Comparison of ENCODE assay signal across 8 mouse cellular contexts in genomic region chr3:107680790-107681576, GRCm38 (mm10). TPM values are rescaled to one million over a fixed set of nuclear protein-coding genes. Genes with fewer than 3 reads are reported as not detected.
DNase-seq lines count a peak whose midpoint lies in the region; ATAC-seq and TF ChIP-seq lines count a peak whose summit lies in the region.

No protein-coding gene starts in this region.

- intact Hi-C loops in heart, adult 2 months (cut with DNase I), result no loop called here

- peaks cover 10% of the 10 kb centered on the region for H3K36me3 ChIP-seq in hindbrain, embryonic 12.5 days
- no peaks in the 10 kb centered on the region for H3K36me3 ChIP-seq in hindbrain, embryonic 11.5 days (ENCODE audit: control insufficient read depth, insufficient read depth, low read length)
- H3K36me3 ChIP-seq in heart, adult 2 months (ENCODE audit: control insufficient read depth, insufficient read depth, low read length), result peaks cover 29% of the 10 kb centered on the region

- H3K9me3 ChIP-seq in hindbrain, embryonic 12.5 days (replicated peaks), result no peaks in the 10 kb centered on the region
- no peaks in the 10 kb centered on the region for H3K9me3 ChIP-seq in hindbrain, embryonic 11.5 days (ENCODE audit: control insufficient read depth, low read length)

- H3K27me3 ChIP-seq in hindbrain, embryonic 12.5 days, result no peaks in the 10 kb centered on the region
- no peaks in the 10 kb centered on the region for H3K27me3 ChIP-seq in hindbrain, embryonic 11.5 days (ENCODE audit: control insufficient read depth, insufficient read depth, low read length)
- H3K27me3 ChIP-seq in heart, adult 2 months (ENCODE audit: control insufficient read depth, insufficient read depth, low read length), result no peaks in the 10 kb centered on the region

- H3K4me3 ChIP-seq in hindbrain, embryonic 12.5 days, result no peak overlapping the region
- no peak overlapping the region for H3K4me3 ChIP-seq in hindbrain, embryonic 11.5 days (ENCODE audit: low read depth, low read length)
- H3K4me3 ChIP-seq in heart, adult 2 months, result no peak overlapping the region

- no peak for TF ChIP-seq CTCF in heart, adult 2 months (IDR thresholded peaks at IDR 0.05)

- peak overlapping the region; percentile 23; the same call in 1 of the 2 replicates for H3K27ac ChIP-seq in hindbrain, embryonic 12.5 days
- no peak overlapping the region for H3K27ac ChIP-seq in hindbrain, embryonic 11.5 days (ENCODE audit: low read depth, low read length)
- peak overlapping the region; percentile 51 for H3K27ac ChIP-seq in heart, adult 2 months

- H3K9ac ChIP-seq in hindbrain, embryonic 12.5 days, result no peak overlapping the region
- no peak overlapping the region for H3K9ac ChIP-seq in hindbrain, embryonic 11.5 days (ENCODE audit: low read depth, low read length)
- no peak overlapping the region for H3K9ac ChIP-seq in heart, adult 2 months (ENCODE audit: low read depth, low read length)

- TF ChIP-seq EP300 in heart, adult 2 months (IDR thresholded peaks at IDR 0.05; ENCODE audit: insufficient read depth, low read depth, low read length), result no peak

- WGBS in hindbrain, embryonic 12.5 days, result 37% methylated on average over 7 of the region's 7 CpGs
- 57% methylated on average over 7 of the region's 7 CpGs for WGBS in hindbrain, embryonic 11.5 days
- WGBS in heart, adult 2 months, result 11% methylated on average over 7 of the region's 7 CpGs

- no peak for TF ChIP-seq POLR2A in heart, adult 2 months (IDR thresholded peaks at IDR 0.05; ENCODE audit: insufficient read depth, low read depth, low read length)

- H3K4me2 ChIP-seq in hindbrain, embryonic 12.5 days (replicated peaks), result no peak overlapping the region
- no peak overlapping the region for H3K4me2 ChIP-seq in hindbrain, embryonic 11.5 days (replicated peaks; ENCODE audit: low read depth, low read length)

- no peak for ATAC-seq in hindbrain, embryonic 12.5 days (ENCODE audit: low FRiP score)
- ATAC-seq in hindbrain, embryonic 11.5 days (ENCODE audit: low FRiP score), result no peak
- ATAC-seq in megakaryocyte progenitor cell, adult 5-6 weeks (replicated peaks; ENCODE audit: poor library complexity), result peak; percentile 68

- no peak for DNase-seq in hindbrain, embryonic 11.5 days (ENCODE audit: low spot score)
- DNase-seq in brain, adult 2 months (ENCODE audit: low read depth, low spot score), result peak; percentile 93
- peak in 1 of 2 experiments; percentile 44 for DNase-seq in heart, adult 2 months
- DNase-seq in kidney, postnatal 25 days, result peak; percentile 39 to 69
- no peak for DNase-seq in thymus, postnatal 10 days (ENCODE audit: low spot score in 2 of 2)
- DNase-seq in ovary, adult 18-20 months (ENCODE audit: low spot score), result no peak

- peaks cover 6% of the 10 kb centered on the region for H3K79me2 ChIP-seq in heart, adult 2 months (replicated peaks; ENCODE audit: control insufficient read depth, insufficient read depth, low read length)

- H3K4me1 ChIP-seq in hindbrain, embryonic 12.5 days, result peaks cover 15% of the 10 kb centered on the region
- no peaks in the 10 kb centered on the region for H3K4me1 ChIP-seq in hindbrain, embryonic 11.5 days (replicated peaks; ENCODE audit: control insufficient read depth, insufficient read depth, low read length)
- peaks cover 12% of the 10 kb centered on the region for H3K4me1 ChIP-seq in heart, adult 2 months (ENCODE audit: control insufficient read depth, insufficient read depth, low read length)

RNA-seq across cellular contexts. Expression of gene Ahcyl1, which starts 15.4 kb away (rescaled TPM):
- polyA plus RNA-seq in hindbrain, embryonic 12.5 days (2016; fragmentation: Nextera tagmentation; extraction: Ambion mirVana), result 133 TPM in 2 replicates
- polyA plus RNA-seq in hindbrain, embryonic 11.5 days (2014; fragmentation: Nextera tagmentation; extraction: Ambion mirVana), result 117 and 123 TPM in 2 replicates
- total RNA-seq in heart, adult 2 months (2021), result 10 to 100 TPM; 76.5 to 82.3 TPM
- 50.9 and 94.6 TPM in 2 replicates for polyA plus RNA-seq in heart, adult 2 months (2012; rRNA removed)
- total RNA-seq in megakaryocyte progenitor cell, adult 5-6 weeks (2015), result 82.8 and 84.9 TPM in 2 replicates
- 42.3 and 73.4 TPM in 2 replicates for total RNA-seq in megakaryocyte progenitor cell, adult 5-6 weeks (2017)

RNA-seq across cellular contexts. Expression of gene Strip1, which starts 49.5 kb away (rescaled TPM):
- 122 and 126 TPM in 2 replicates for polyA plus RNA-seq in hindbrain, embryonic 12.5 days (2016; fragmentation: Nextera tagmentation; extraction: Ambion mirVana)
- polyA plus RNA-seq in hindbrain, embryonic 11.5 days (2014; fragmentation: Nextera tagmentation; extraction: Ambion mirVana), result 85.1 and 100 TPM in 2 replicates
- total RNA-seq in heart, adult 2 months (2021), result 10 to 100 TPM; 19.9 to 21.2 TPM
- 35.1 and 46.6 TPM in 2 replicates for polyA plus RNA-seq in heart, adult 2 months (2012; rRNA removed)
- 18.5 and 19.7 TPM in 2 replicates for total RNA-seq in megakaryocyte progenitor cell, adult 5-6 weeks (2015)
- 18.5 and 26.1 TPM in 2 replicates for total RNA-seq in megakaryocyte progenitor cell, adult 5-6 weeks (2017)

RNA-seq across cellular contexts. Expression of gene Gm10961, which starts 49.9 kb away (rescaled TPM):
- polyA plus RNA-seq in hindbrain, embryonic 12.5 days (2016; fragmentation: Nextera tagmentation; extraction: Ambion mirVana), result not detected in 2 replicates
- polyA plus RNA-seq in hindbrain, embryonic 11.5 days (2014; fragmentation: Nextera tagmentation; extraction: Ambion mirVana), result not detected in 2 replicates
- not detected for total RNA-seq in heart, adult 2 months (2021)
- polyA plus RNA-seq in heart, adult 2 months (2012; rRNA removed), result not detected in 2 replicates
- not detected in 2 replicates for total RNA-seq in megakaryocyte progenitor cell, adult 5-6 weeks (2015)
- not detected in 2 replicates for total RNA-seq in megakaryocyte progenitor cell, adult 5-6 weeks (2017)

Comparison
In these comparisons a context has a peak if more than half of its experiments do, and no peak if none do; other contexts are left out.
1. DNase-seq: peak in brain, adult 2 months (single experiment) and kidney, postnatal 25 days (2 of 2); none in hindbrain, embryonic 11.5 days (single experiment), thymus, postnatal 10 days (0 of 2) and ovary, adult 18-20 months (single experiment).